Mouse (Mus musculus) bone marrow, adult 2 months (tissue): ENCODE measurements around the gene Atp10a.

ENCODE experiments used
- CTCF ChIP-seq: fragments of 200-500 bp; IDR thresholded peaks from 2 replicates; pipeline ENCODE4 v1.5.1; 2011; ENCODE audit warnings: low read length, control low read depth; ENCODE audit not compliant: control insufficient read depth, insufficient read depth
- POLR2A ChIP-seq: fragments of 200-500 bp; IDR thresholded peaks from 2 replicates; pipeline ENCODE4 v1.6.1; 2011; ENCODE audit warnings: low read depth, mild to moderate bottlenecking, control low read depth, low read length, borderline replicate concordance; ENCODE audit not compliant: control insufficient read depth

DNA sequence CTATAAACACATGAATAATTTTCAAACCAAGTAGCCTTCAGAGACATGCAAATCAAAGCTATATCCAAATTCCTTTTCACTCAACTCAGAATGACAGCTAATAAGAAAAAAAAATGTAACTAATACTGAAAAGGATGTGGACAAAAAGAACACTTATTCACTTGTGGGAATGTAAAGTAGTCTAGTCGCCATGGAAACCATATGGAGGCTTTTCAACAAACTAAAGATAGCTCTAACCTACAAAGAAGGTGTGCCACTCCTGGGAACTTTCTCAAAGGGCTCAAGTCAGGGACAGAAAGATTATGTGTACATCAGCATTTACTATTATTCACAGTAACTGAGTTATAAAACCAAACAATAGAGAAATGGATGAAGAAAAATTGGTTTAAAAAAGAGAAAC lies 8.6 kb upstream of the Atp10a start:
- TF ChIP-seq POLR2A (no peak), CTCF (no peak)
